Mouse (Mus musculus) stomach, embryonic 14.5 days (tissue): ENCODE results near the gene Prdm2. TPM values are rescaled to one million over a fixed set of nuclear protein-coding genes. Genes with fewer than 3 reads are reported as not detected.

Source experiments
- ATAC-seq: fragments of 200-750 bp; cut with Nextera tagmentation; 2 replicates; pipeline ENCODE4 v1.8.0; 2017; ENCODE audit warnings: low read depth, moderate TSS enrichment; ENCODE audit not compliant: insufficient number of reproducible peaks, insufficient read depth, low FRiP score
- H3K27ac ChIP-seq: fragments of 300-500 bp; sonication (generic); 2 replicates; pipeline ENCODE4 v1.5.1; 2014; ENCODE audit warnings: mild to moderate bottlenecking, low read length, moderate library complexity, mixed read lengths
- H3K27me3 ChIP-seq: fragments of 300-500 bp; sonication (generic); 2 replicates; pipeline ENCODE4 v1.6.1; 2014; ENCODE audit warnings: low read length, control low read depth, mixed read lengths; ENCODE audit not compliant: control insufficient read depth, insufficient read depth
- H3K36me3 ChIP-seq: fragments of 300-500 bp; sonication (generic); 2 replicates; pipeline ENCODE4 v1.6.1; 2014; ENCODE audit warnings: mild to moderate bottlenecking, control low read depth, low read length, moderate library complexity, mixed read lengths; ENCODE audit not compliant: control insufficient read depth, insufficient read depth
- H3K4me1 ChIP-seq: fragments of 300-500 bp; sonication (generic); 2 replicates; pipeline ENCODE4 v1.6.1; 2014; ENCODE audit warnings: low read length, control low read depth, mixed read lengths; ENCODE audit not compliant: control insufficient read depth, insufficient read depth
- H3K4me2 ChIP-seq: fragments of 300-500 bp; sonication (generic); replicated peaks from 2 replicates; pipeline ENCODE4 v1.6.1; 2014; ENCODE audit warnings: low read depth, low read length, control low read depth
- H3K4me3 ChIP-seq: fragments of 300-500 bp; sonication (generic); 2 replicates; pipeline ENCODE4 v1.5.1; 2014; ENCODE audit warnings: low read depth, low read length, control low read depth
- H3K9ac ChIP-seq: fragments of 300-500 bp; sonication (generic); replicated peaks from 2 replicates; pipeline ENCODE4 v1.6.1; 2014; ENCODE audit warnings: low read depth, mild to moderate bottlenecking, control low read depth, low read length, moderate library complexity, mixed read lengths
- H3K9me3 ChIP-seq: fragments of 300-500 bp; sonication (generic); 2 replicates; pipeline ENCODE4 v1.6.1; 2016; ENCODE audit warnings: low read depth, low read length, control low read depth; ENCODE audit not compliant: control insufficient read depth
- WGBS: fragments of 180-500 bp; shearing (Covaris S2); extraction: QIAGEN DNeasy Blood & Tissue Kit; methylation state at CpG from one replicate; pipeline ENCODE4 v1.1.7; 2014; 5-methylcytosine and 5-hydroxymethylcytosine counted together
- polyA plus RNA-seq: library from polyadenylated mRNA; unstranded; fragments of >200 nt; fragmentation: Nextera tagmentation; extraction: Ambion mirVana; gene quantifications from 2 replicates; pipeline ENCODE4 v1.2.1, GENCODE M21; 2014

Gene Prdm2
- polyA plus RNA-seq, 1 experiment from 2014 or later: 15.2 TPM

GRCm38 (mm10) chr4:143140940-143141339, 71.9 kb downstream of the Prdm2 start:
- H3K9ac ChIP-seq: no peak overlapping the region
- no peak for ATAC-seq
- no peak overlapping the region for H3K4me2 ChIP-seq
- 0 out of 2 replicates have a peak, but pooled peaks cover 2% of the 10 kb centered on the region for H3K4me1 ChIP-seq
- H3K27me3 ChIP-seq: no peaks in the 10 kb centered on the region
- no peak overlapping the region for H3K4me3 ChIP-seq
- H3K36me3 ChIP-seq: peaks cover 17% of the 10 kb centered on the region; the same call in 1 of the 2 replicates
- H3K9me3 ChIP-seq: no peaks in the 10 kb centered on the region
- H3K27ac ChIP-seq: no peak overlapping the region
- WGBS: 79% methylated on average over 3 of the region's 3 CpGs

DNA sequence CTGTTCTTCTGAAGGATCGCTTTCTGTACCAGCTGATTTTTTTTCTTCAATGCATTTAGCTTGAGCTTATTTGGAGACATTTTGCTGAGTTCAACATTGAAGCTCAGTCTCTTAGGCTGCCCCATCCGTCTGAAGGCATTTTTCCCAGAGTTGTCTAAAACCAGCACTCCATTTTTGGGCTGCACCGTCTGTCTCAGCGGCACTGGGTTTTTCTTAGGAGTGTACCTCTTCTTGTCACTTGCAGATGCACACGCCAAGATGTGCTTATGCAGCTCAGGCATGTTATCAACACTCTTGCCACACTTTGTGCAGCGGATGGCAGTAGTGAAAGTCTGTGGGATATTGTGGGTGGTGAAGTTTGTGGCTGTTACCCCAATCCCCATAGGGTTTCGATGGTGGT, 80.4 kb downstream of the Prdm2 start:
- WGBS: 95% methylated on average over 7 of the region's 7 CpGs
- no peaks in the 10 kb centered on the region for H3K27me3 ChIP-seq
- no peak for ATAC-seq
- H3K9me3 ChIP-seq: no peaks in the 10 kb centered on the region
- no peak overlapping the region for H3K4me2 ChIP-seq
- peaks cover 69% of the 10 kb centered on the region for H3K36me3 ChIP-seq
- no peaks in the 10 kb centered on the region for H3K4me1 ChIP-seq
- H3K4me3 ChIP-seq: no peak overlapping the region
- H3K9ac ChIP-seq: no peak overlapping the region
- H3K27ac ChIP-seq: no peak overlapping the region

GRCm38 (mm10) chr4:143130441-143130840, 82.4 kb downstream of the Prdm2 start:
- Histone ChIP-seq H3K9ac (no peak overlapping the region), H3K27ac (no peak overlapping the region), H3K36me3 (peaks cover 72% of the 10 kb centered on the region), H3K27me3 (no peaks in the 10 kb centered on the region), H3K9me3 (no peaks in the 10 kb centered on the region), H3K4me2 (no peak overlapping the region), H3K4me1 (no peaks in the 10 kb centered on the region), H3K4me3 (no peak overlapping the region)
- no peak for ATAC-seq
- WGBS: 95% methylated on average over 5 of the region's 5 CpGs

DNA sequence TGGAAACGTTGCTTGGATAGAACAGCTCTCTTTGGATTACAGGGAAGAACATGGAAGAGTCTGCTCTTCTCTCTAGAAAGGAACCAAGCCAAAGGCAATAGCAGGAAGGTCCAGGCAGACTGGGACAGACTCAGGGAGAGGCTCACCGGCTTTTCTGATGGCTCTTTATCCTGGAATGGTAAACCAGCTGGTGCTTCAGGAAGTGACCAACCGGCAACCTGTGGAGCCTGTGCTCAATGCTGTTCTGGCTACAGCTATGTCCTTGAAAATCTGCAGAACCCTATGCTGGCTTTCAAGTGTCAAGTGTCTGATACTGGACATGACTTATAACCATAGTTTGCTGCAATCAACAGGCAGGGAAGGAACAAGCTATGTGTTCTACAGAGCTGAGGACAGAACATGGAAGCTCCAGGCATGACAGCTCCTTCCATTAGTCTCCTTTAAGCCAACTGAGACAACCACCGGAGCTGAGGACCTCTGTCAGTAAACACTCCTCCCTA, 83.5 kb downstream of the Prdm2 start:
- Histone ChIP-seq H3K27ac (no peak overlapping the region), H3K9ac (no peak overlapping the region), H3K4me1 (no peaks in the 10 kb centered on the region), H3K27me3 (no peaks in the 10 kb centered on the region), H3K4me3 (no peak overlapping the region), H3K36me3 (peaks cover 60% of the 10 kb centered on the region), H3K4me2 (no peak overlapping the region), H3K9me3 (no peaks in the 10 kb centered on the region)
- ATAC-seq: no peak
- 85% methylated on average over 4 of the region's 4 CpGs for WGBS

DNA sequence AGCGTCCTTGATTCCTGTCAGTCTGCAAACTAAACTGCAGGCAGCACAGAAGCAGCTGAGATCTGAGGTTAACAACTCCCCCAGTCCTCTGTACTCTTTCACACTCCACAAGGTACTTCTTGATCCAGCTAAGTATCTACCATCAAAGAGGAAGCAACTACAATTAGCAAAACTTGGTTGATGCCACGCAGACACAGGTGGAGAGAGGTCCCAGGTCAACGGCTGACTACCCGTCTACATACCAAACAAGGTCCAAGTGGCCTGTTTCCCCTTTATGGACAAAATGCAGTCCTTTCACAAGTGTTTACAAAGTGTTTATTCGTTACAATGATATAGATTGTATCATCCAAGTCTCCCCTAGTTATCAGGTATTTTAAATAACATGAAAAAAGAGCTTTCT, 85.6 kb downstream of the Prdm2 start:
- no peak overlapping the region for H3K4me3 ChIP-seq
- H3K36me3 ChIP-seq: peaks cover 39% of the 10 kb centered on the region
- H3K9ac ChIP-seq: no peak overlapping the region
- H3K27ac ChIP-seq: no peak overlapping the region
- no peaks in the 10 kb centered on the region for H3K4me1 ChIP-seq
- ATAC-seq: no peak
- no peak overlapping the region for H3K4me2 ChIP-seq
- 77% methylated on average over 5 of the region's 5 CpGs for WGBS
- H3K9me3 ChIP-seq: no peaks in the 10 kb centered on the region
- no peaks in the 10 kb centered on the region for H3K27me3 ChIP-seq

GRCm38 (mm10) chr4:143126476-143126875, 86.3 kb downstream of the Prdm2 start:
- H3K36me3 ChIP-seq: peaks cover 32% of the 10 kb centered on the region
- H3K4me2 ChIP-seq: no peak overlapping the region
- H3K4me1 ChIP-seq: no peaks in the 10 kb centered on the region
- no peak for ATAC-seq
- no peaks in the 10 kb centered on the region for H3K27me3 ChIP-seq
- no peak overlapping the region for H3K4me3 ChIP-seq
- H3K9ac ChIP-seq: no peak overlapping the region
- 91% methylated on average over 14 of the region's 14 CpGs for WGBS
- no peaks in the 10 kb centered on the region for H3K9me3 ChIP-seq
- H3K27ac ChIP-seq: no peak overlapping the region

DNA sequence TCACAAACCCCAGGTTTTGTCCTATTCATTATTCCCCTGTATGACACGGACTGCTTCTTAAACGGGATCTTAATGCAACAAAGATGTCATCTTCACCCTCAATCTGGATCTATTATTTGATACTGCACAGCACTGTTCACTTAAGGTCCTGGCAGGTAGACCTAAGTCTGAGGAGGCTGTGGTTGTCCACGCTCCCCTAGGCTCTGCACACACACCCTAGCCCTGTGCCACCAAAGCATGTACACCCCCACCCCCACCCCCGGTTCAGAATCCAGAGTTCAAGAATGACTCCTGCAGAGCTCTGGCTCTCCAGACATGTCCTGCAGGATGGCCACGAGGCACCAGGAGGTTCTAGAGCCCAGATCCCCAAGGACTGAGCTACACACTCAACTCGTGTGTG, 87.5 kb downstream of the Prdm2 start:
- WGBS: 84% methylated on average over 6 of the region's 6 CpGs
- no peak overlapping the region for H3K4me3 ChIP-seq
- H3K27ac ChIP-seq: no peak overlapping the region
- H3K9me3 ChIP-seq: no peaks in the 10 kb centered on the region
- no peaks in the 10 kb centered on the region for H3K4me1 ChIP-seq
- peaks cover 24% of the 10 kb centered on the region for H3K36me3 ChIP-seq
- H3K27me3 ChIP-seq: no peaks in the 10 kb centered on the region
- ATAC-seq: no peak
- no peak overlapping the region for H3K9ac ChIP-seq
- H3K4me2 ChIP-seq: no peak overlapping the region

DNA sequence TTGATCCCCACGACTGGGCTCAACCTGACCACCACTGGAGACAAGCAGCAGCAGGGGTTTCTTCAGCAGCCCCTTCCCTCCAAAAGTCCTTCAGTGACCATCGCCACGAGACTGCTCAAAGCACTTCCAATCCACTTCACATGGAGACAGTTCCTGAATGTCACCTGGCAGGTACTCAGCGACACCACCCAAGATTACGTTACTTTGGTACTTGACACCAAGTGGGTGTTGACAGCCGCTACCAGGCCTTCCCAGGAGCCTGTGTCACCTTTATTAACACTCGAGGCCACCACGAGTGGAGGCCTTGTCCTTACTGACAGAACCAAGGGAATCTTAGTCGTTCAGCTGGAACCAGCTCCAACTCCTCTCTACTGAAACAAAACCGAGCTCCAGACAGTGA, 89.8 kb downstream of the Prdm2 start:
- H3K4me3 ChIP-seq: no peak overlapping the region
- no peaks in the 10 kb centered on the region for H3K9me3 ChIP-seq
- no peak overlapping the region for H3K9ac ChIP-seq
- WGBS: 81% methylated on average over 10 of the region's 10 CpGs
- no peak overlapping the region for H3K4me2 ChIP-seq
- H3K27me3 ChIP-seq: no peaks in the 10 kb centered on the region
- ATAC-seq: no peak
- H3K4me1 ChIP-seq: no peaks in the 10 kb centered on the region
- no peak overlapping the region for H3K27ac ChIP-seq
- H3K36me3 ChIP-seq: peaks cover 11% of the 10 kb centered on the region

- no peak overlapping the region for H3K9ac ChIP-seq
- no peak for ATAC-seq
- no peaks in the 10 kb centered on the region for H3K4me1 ChIP-seq
- H3K36me3 ChIP-seq: no peaks in the 10 kb centered on the region
- no peak overlapping the region for H3K27ac ChIP-seq
- WGBS: 80% methylated on average over 3 of the region's 3 CpGs
- H3K9me3 ChIP-seq: no peaks in the 10 kb centered on the region
- no peaks in the 10 kb centered on the region for H3K27me3 ChIP-seq
- H3K4me2 ChIP-seq: no peak overlapping the region
- no peak overlapping the region for H3K4me3 ChIP-seq
Measured at GRCm38 (mm10) chr4:143121174-143121573, 91.6 kb downstream of the Prdm2 start.
